Mouse (Mus musculus) ZHBTc4 (cell line): Measurements from ENCODE around the gene Lkaaear1.

ENCODE experiments used
- DNase-seq: peaks from one replicate; pipeline ENCODE4 v3.0.0-alpha.2; 2011; ENCODE audit warnings: low read depth, low spot score

Gene Lkaaear1

DNA sequence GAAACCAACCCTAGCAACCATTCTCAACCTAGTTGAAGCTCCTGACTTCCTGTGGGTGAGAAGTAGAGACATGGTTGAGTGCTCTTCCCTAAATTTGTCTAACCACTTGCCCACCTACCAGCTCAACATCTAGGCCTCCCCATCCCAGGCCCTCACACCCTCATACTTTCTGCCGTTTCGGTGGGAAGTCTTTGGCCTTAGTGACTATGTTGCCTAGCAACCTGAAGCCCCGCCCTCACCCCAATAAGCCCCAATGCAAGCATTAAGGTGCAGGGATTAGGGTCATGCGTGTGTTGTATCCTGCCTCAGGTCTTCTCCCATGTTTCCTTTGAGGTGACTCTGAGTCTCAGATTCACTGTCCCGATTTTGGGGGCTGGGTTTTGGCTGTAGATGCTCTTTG, at the start of gene Lkaaear1:
Gene Lkaaear1 (minus strand): TSS at position 202 of the 400 bp plus-strand sequence.
- DNase-seq = no peak

GRCm38 (mm10) chr2:181730051-181730450, 31.8 kb upstream of the Lkaaear1 start:
- no peak for DNase-seq

- no peak for DNase-seq
These were observed 29.5 kb upstream of the Lkaaear1 start for GRCm38 (mm10) chr2:181727659-181728262.

DNA sequence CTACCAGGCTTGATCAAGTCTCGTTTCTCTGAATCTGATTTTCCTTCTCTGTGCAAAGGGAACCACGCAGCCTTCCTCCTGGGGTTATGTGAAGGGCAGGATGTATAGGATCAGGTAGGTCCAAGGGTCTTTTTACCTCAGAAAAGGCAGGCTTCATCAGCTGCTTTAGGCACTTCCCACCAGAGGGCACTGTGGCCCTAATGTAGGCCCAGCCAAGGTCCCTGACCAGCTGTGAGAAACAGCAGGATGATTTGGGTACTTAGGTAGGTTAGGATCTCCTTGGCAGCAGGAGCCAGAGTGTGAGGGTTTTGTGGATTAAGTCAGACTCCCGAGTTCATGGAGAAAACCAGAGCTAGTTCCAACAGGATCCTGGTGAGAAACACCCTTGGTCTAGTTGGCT, 24.0 kb upstream of the Lkaaear1 start:
- DNase-seq = peak; percentile 62

GRCm38 (mm10) chr2:181721200-181721599, 23.0 kb upstream of the Lkaaear1 start:
- DNase-seq = no peak

- no peak for DNase-seq
These were observed 21.8 kb upstream of the Lkaaear1 start for GRCm38 (mm10) chr2:181720061-181720460.

- DNase-seq = no peak
These were observed 18.7 kb upstream of the Lkaaear1 start for GRCm38 (mm10) chr2:181716991-181717390.

GRCm38 (mm10) chr2:181715382-181715781, 17.1 kb upstream of the Lkaaear1 start:
- DNase-seq = no peak

DNA sequence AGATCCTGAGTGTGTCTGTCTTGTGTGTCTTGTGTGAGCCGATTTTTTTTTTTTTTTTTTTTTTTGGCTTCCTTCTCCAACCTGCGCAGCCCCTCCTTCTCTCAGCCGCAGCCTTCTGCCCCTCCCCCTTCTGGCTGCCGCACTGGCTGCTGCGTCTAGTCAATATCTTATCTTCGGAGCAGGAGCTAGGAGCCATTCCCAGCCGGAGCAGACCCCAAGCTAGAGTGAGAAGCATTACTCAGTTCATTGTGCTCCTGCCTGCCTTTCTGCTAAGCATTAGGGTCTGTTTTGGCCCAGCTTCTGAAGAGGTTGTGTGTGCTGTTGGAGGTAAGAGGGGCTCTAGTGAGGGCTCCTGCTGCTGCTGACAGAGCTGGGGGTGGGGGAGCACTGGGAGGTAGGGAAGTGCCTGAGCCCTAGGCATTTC, 16.7 kb upstream of the Lkaaear1 start, which contains the start of gene Oprl1:
Gene Oprl1 (plus strand): TSS at position 114 of the 424 bp plus-strand sequence.
- peak; percentile 42 for DNase-seq

DNA sequence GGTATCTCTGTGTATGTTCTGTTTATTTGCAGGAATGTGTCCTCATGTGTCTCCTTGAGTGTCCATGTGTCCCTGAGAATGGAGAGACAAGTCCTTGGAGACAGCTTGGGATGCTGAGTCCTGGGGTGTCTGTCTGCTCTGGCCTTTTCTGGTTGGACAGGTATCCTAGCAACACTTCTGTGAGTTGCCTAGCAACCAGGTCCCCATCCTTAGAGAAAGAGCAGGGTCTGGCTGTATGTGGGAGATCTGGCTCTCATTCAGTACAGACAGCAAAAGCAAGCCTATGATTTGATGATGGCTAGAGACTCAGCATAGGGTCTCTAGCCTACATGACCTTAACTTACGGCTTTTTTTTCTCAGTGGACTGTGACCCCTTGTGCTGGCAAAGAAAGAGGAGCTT, 15.5 kb upstream of the Lkaaear1 start:
- DNase-seq = no peak

- DNase-seq = no peak
These were observed 8.4 kb upstream of the Lkaaear1 start for GRCm38 (mm10) chr2:181706668-181707067.

GRCm38 (mm10) chr2:181696801-181697420, 1.3 kb downstream of the Lkaaear1 start:
- DNase-seq = peak; percentile 68

- DNase-seq = no peak
These were observed 2.5 kb downstream of the Lkaaear1 start for GRCm38 (mm10) chr2:181695776-181696175.

DNA sequence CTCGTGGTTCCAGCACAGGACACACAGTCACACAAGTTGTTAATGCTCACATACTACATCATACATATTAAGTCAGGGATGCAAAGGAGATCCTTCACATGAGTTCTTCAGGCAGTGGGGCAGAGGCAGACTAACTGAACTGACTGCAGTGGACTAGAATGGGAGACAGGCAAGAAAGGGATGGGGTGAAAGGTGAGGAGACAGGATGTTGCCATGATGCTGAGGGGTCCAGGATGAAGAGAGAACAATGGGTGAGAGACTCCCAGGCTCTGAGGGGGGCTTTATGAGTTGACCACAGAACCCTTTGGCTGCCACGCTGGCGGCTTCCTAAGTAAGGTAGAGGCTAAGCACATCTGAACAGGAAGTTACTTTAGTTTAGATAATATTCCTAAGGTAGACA, 3.7 kb downstream of the Lkaaear1 start:
- DNase-seq = no peak

DNA sequence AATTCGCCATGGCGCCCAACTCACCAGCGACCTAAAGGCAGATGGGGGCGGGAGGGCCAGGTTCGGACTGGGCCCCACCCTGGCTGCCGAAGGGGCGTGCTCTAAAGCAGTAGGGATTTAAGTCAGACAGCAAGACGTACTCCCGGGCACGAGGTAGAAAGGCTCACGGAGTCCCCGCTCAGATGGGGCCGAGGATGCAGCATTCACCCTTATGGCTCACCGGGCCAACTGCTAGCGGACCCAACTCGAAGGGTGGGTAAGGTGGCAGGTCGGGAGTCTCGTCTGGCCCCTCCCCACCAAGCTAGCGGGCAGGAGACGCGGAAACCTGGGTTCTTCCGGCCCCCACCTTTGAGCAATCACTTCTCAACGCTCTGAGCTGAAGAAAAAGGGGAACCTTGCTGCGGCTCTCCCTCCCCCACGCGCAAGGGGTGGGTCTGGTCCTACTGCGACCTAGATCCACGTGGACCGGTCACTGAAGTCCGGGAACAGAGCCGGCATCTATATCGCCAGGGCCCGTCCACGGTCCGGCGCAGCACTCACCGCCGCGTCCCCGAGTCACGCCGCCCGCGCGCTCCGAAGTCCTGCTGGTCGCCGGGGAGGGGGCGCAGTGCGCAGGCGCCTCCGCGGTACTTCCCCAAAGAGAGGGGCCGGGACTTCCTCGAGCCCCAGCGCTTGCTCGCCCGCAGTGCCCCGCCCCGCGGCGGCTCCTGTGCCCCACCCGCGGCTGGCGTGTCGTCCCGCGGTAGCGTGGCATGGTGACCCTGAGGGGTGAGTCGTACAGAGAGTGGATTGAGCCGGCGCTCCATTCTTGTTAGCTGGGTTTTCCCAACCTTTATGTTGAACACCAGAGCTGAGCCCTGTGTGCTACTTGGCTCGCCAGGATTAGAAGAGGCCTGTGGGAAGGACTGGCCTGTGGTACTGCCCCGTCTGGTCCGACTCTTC, 4.6 kb downstream of the Lkaaear1 start, which contains the start of gene Rgs19:
Gene Rgs19 (minus strand): TSS at position 639 of the 942 bp plus-strand sequence.
- peak; percentile 81 for DNase-seq

- DNase-seq = no peak
These were observed 5.9 kb downstream of the Lkaaear1 start for GRCm38 (mm10) chr2:181692304-181692703.

DNA sequence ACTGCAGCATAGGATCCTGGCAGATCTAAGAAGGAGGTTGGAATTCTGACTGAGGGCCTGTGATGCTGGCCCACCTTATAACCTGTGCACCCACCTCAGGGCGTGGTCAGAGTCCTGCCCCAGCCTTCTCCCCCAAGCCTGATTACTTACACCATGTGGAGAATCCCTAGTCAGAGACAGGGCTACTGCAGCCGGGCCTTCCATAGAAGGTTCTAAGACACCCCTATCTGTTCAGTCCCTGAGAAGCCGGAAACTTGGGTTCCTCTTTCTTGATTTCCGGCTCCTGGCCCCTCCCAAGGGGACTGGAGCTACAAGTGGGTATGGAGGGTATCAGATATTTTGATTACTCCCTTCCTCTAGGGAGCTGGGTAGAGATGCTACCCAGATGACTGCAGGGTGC, 6.7 kb downstream of the Lkaaear1 start:
- DNase-seq = no peak

GRCm38 (mm10) chr2:181691083-181691482, 7.2 kb downstream of the Lkaaear1 start:
- DNase-seq = no peak

DNA sequence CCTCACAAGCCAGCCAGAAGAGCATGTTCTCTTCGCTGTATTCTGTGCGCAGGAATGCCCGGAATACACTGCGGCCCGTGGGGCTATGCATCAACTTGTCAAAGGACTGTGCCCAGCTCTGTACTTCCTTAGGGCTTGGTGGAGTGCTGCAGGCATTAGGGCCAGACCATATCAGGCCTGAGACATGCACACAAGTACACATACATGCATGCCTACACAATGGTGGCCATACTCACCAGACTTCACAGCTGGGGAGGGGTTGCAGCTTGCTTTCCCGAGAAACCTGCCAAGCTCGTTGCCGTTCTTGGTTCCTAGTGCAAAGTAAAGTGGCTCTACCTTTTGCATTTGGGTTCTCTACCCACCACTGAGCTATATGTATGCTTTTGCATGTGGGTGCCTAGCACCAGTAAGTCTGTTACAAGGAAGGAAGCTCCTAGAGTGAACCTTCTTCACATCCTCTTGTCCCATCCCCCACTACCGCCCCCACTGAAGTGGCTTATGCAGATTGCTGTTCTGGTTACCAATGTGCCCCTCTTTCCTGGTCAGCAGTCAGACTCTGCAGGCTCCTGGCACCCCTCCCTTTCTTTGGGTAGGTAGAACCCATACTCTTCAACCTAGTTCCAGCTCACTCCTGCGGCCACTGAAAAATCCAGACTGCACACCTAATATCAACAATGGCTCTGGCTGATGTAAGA, 8.6 kb downstream of the Lkaaear1 start:
- no peak for DNase-seq

GRCm38 (mm10) chr2:181687586-181687985, 10.7 kb downstream of the Lkaaear1 start:
- DNase-seq = no peak

- no peak for DNase-seq
These were observed 12.6 kb downstream of the Lkaaear1 start for GRCm38 (mm10) chr2:181685686-181686085.

DNA sequence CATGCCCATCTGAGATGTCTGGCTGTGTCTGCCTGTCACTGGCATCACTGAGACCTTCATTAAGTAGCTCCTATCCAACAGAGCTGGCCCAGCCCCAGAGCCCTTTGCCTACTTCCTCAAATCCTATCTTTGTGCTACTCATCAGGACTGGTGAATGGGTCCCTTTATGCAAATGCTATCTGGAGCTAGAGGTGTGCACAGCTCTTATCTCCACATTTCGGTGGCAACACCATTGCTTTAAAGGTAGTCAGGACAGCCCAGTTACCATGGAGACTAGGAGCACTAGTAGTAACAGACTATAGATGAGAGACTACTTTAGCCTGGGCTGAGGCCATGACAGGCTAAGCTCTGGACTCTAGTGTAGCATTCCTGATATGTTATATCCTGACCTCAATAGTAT, 13.5 kb downstream of the Lkaaear1 start:
- no peak for DNase-seq
